Mouse (Mus musculus): Measurements from ENCODE around the gene Ect2. TPM values are rescaled to one million over a fixed set of nuclear protein-coding genes. Genes with fewer than 3 reads are reported as not detected.

Ect2 gene
- polyA plus RNA-seq, 1 experiment from 2014 or later: 52.3 TPM

DNA sequence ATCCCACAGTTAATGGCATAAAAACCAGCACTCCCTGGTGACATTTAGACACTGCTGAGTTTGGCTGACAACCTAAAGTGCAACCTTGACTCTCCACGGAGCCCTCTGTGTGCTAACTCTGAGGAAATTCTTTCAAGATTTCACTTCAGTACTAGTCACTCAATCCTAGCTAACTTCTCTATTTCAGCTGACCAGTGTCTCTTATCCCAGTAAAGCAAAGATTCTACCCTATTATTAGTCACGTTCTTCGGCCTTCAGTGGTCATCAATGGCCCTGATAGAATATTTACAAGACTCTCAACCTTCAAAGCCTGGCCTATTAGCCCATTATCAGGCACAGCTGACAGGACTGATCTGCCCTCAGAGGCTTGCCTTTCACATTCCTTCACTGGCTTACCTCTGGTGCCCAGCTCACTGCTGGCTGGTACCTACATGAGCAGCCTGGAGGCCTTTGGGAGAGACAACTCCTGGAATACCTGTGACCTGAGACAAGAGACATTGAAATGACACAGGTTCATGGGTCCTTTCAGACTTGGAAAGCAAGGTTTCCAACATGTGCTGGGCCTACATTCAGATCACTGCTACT, 11.9 kb upstream of the Ect2 start:
- no peak for ATAC-seq (replicated peaks; ENCODE audit: low FRiP score)
- no peaks in the 10 kb centered on the region for H3K36me3 ChIP-seq (ENCODE audit: control insufficient read depth, insufficient read depth, low read length)
- 67% methylated on average over 3 of the region's 3 CpGs for WGBS
- no peak overlapping the region for H3K9ac ChIP-seq (ENCODE audit: low read depth, low read length)
- DNase-seq (ENCODE audit: low spot score): no peak
- H3K4me3 ChIP-seq (ENCODE audit: low read depth, low read length): no peak overlapping the region
- H3K4me2 ChIP-seq: no peak overlapping the region
- no peak overlapping the region for H3K27ac ChIP-seq (ENCODE audit: low read depth, low read length)
- H3K9me3 ChIP-seq (ENCODE audit: control insufficient read depth, low read length): no peaks in the 10 kb centered on the region
- H3K27me3 ChIP-seq (replicated peaks; ENCODE audit: control insufficient read depth, insufficient read depth, low read length): no peaks in the 10 kb centered on the region; the same call in 1 of the 2 replicates
- no peaks in the 10 kb centered on the region for H3K4me1 ChIP-seq (replicated peaks; ENCODE audit: control insufficient read depth, insufficient read depth, low read length)

DNA sequence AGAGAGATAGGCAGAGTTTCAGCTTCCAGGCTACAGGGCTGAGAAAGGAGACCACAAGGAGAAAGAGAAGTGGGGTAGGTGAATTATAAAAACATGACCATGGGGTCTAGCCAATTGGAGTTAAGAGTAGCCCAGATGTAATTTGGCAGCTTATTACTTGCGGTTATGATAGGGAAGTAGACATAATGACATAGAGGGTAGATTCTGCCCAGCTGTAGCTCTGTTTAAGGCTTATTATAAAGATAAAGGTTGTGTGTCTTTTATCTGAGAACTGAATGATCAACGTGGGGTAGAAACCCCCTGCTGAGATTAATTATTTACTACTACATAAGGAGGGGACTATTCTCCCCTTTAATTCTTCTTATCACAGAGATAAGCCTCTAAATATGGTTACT, 8.7 kb upstream of the Ect2 start:
- no peak overlapping the region for H3K9ac ChIP-seq (ENCODE audit: low read depth, low read length)
- H3K4me2 ChIP-seq: no peak overlapping the region
- H3K9me3 ChIP-seq (ENCODE audit: control insufficient read depth, low read length): no peaks in the 10 kb centered on the region
- no peaks in the 10 kb centered on the region; the same call in 1 of the 2 replicates for H3K27me3 ChIP-seq (replicated peaks; ENCODE audit: control insufficient read depth, insufficient read depth, low read length)
- WGBS: 61% methylated on average over 2 of the region's 2 CpGs
- no peaks in the 10 kb centered on the region for H3K36me3 ChIP-seq (ENCODE audit: control insufficient read depth, insufficient read depth, low read length)
- no peak overlapping the region for H3K4me3 ChIP-seq (ENCODE audit: low read depth, low read length)
- no peaks in the 10 kb centered on the region for H3K4me1 ChIP-seq (replicated peaks; ENCODE audit: control insufficient read depth, insufficient read depth, low read length)
- ATAC-seq (replicated peaks; ENCODE audit: low FRiP score) (no peak), DNase-seq (ENCODE audit: low spot score) (no peak)
- no peak overlapping the region for H3K27ac ChIP-seq (ENCODE audit: low read depth, low read length)

DNA sequence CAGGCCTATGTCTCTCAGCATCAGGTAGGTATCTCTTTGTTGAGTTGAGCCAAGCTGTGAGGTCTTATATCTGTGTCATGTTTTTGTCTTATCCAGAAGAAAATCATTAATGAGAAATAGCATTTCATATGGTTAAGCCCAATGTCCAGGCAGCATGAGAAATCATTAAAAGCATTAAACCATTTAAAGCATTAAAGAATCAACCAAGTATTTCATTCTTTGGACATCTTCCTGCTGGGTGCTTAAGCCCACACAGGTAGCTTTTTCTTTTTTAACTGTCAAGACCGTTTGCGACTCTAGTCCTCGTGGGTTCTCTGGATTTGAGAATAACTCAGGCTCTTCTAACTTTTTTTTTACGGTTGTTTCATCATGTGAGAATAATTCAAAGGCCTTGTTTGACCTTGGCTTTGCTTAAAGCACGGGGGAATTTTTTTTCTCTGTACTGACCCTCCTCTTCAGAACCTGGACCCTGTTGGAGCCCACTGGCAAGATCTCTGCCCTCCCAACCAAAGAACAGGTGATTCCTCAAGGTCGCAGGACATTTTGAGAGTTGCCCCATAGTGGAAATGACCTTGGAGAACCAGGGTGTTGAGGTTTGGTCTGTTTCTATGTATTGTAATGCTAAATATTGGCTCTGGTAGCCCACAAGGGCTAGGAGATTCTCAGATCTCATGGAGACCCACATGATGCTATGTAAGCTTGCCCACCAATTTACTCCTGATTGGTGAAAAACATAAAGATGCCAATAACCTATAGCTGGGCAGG, 8.1 kb upstream of the Ect2 start:
- H3K9ac ChIP-seq (ENCODE audit: low read depth, low read length): no peak overlapping the region
- H3K36me3 ChIP-seq (ENCODE audit: control insufficient read depth, insufficient read depth, low read length): no peaks in the 10 kb centered on the region
- no peaks in the 10 kb centered on the region for H3K4me1 ChIP-seq (replicated peaks; ENCODE audit: control insufficient read depth, insufficient read depth, low read length)
- H3K27ac ChIP-seq (ENCODE audit: low read depth, low read length): no peak overlapping the region
- H3K4me2 ChIP-seq: no peak overlapping the region
- no peak overlapping the region for H3K4me3 ChIP-seq (ENCODE audit: low read depth, low read length)
- no peak for ATAC-seq (replicated peaks; ENCODE audit: low FRiP score)
- H3K9me3 ChIP-seq (ENCODE audit: control insufficient read depth, low read length): no peaks in the 10 kb centered on the region
- no peak for DNase-seq (ENCODE audit: low spot score)
- no peaks in the 10 kb centered on the region; the same call in 1 of the 2 replicates for H3K27me3 ChIP-seq (replicated peaks; ENCODE audit: control insufficient read depth, insufficient read depth, low read length)
- 84% methylated on average over 6 of the region's 6 CpGs for WGBS

DNA sequence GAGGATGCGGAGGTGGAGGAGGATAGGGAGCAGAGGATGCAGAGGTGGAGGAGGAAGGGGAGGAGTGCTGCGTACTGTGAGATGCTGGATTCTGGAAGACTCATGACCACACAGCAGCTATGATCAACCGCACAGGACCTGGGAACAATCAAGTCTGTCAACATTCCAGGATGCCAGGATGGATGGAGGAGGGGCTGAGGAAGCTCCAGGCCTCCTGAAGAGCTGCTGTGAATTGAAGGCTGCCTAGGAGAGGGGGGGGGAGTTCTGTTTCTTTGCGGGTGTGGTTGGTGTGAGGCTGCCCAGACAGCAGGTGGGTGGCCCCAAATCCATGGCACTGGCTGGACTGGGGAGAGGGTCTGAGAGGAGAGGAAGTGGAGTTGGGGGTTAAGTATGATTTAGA, 5.2 kb upstream of the Ect2 start:
- Histone ChIP-seq H3K4me2 (no peak overlapping the region), H3K4me3 (ENCODE audit: low read depth, low read length) (no peak overlapping the region), H3K36me3 (ENCODE audit: control insufficient read depth, insufficient read depth, low read length) (no peaks in the 10 kb centered on the region), H3K4me1 (replicated peaks; ENCODE audit: control insufficient read depth, insufficient read depth, low read length) (peaks cover 7% of the 10 kb centered on the region; the same call in 1 of the 2 replicates), H3K9me3 (ENCODE audit: control insufficient read depth, low read length) (no peaks in the 10 kb centered on the region), H3K9ac (ENCODE audit: low read depth, low read length) (no peak overlapping the region), H3K27me3 (replicated peaks; ENCODE audit: control insufficient read depth, insufficient read depth, low read length) (no peaks in the 10 kb centered on the region; the same call in 1 of the 2 replicates), H3K27ac (ENCODE audit: low read depth, low read length) (no peak overlapping the region)
- no peak for DNase-seq (ENCODE audit: low spot score)
- no peak for ATAC-seq (replicated peaks; ENCODE audit: low FRiP score)
- 69% methylated on average over 4 of the region's 4 CpGs for WGBS

DNA sequence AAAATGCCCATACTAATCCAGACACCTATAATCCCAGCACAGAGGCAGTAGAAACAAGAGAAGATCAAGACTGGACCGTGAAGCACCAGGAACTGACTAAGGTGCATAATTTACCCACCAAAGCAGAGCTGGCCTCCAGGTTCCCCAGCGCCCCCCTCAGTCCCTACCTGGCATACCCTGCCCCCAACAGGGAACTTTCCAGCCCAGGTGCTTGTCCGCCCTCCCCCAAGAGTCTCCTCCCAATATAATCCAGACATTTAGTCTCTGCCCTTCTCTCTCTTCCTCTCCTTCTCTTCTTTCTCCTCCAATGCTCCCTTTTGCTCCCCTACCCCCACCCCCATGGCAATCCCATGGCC, 2.9 kb upstream of the Ect2 start:
- Histone ChIP-seq H3K36me3 (ENCODE audit: control insufficient read depth, insufficient read depth, low read length) (no peaks in the 10 kb centered on the region), H3K27me3 (replicated peaks; ENCODE audit: control insufficient read depth, insufficient read depth, low read length) (no peaks in the 10 kb centered on the region), H3K4me2 (no peak overlapping the region), H3K4me1 (replicated peaks; ENCODE audit: control insufficient read depth, insufficient read depth, low read length) (peaks cover 18% of the 10 kb centered on the region), H3K4me3 (ENCODE audit: low read depth, low read length) (no peak overlapping the region), H3K27ac (ENCODE audit: low read depth, low read length) (no peak overlapping the region), H3K9ac (ENCODE audit: low read depth, low read length) (no peak overlapping the region), H3K9me3 (ENCODE audit: control insufficient read depth, low read length) (no peaks in the 10 kb centered on the region)
- WGBS: 56% methylated on average over 3 of the region's 3 CpGs
- DNase-seq (ENCODE audit: low spot score): no peak
- no peak for ATAC-seq (replicated peaks; ENCODE audit: low FRiP score)

DNA sequence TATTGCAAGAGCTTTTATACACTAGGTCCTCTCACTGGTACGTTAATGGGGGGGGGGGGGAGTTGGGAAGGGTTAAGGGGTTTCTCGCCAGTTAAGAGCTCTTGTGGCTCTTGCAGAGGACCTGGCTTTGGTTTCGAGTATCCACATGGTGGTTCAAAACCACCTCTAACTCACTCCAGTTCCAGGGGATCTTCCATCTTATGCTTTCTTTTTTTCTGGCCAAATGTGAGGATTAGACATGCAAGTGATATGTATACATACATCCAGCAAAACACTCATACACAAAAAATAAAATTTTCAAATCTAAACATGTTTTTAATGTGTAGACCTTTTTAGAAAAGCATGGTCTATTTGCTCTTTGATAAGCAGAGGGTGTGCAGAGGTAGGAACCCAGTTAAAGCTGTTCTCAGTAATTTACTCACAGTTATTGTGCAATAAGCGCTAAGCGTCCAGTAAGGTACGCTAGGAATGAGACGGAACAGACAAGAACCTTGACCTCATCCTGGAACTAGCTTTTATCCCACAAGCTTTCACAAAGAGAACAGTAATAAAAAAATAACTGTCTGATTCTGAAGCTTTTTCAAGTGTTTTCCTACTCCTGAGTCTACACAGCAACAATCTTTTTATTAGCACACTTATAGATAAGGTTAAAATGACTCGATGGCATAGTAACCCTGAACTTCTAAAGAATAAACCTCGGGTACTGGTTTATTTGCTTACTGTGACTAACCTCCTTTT, 2.3 kb upstream of the Ect2 start:
- H3K9ac ChIP-seq (ENCODE audit: low read depth, low read length): no peak overlapping the region
- H3K27ac ChIP-seq (ENCODE audit: low read depth, low read length): no peak overlapping the region
- no peak overlapping the region for H3K4me3 ChIP-seq (ENCODE audit: low read depth, low read length)
- no peaks in the 10 kb centered on the region for H3K9me3 ChIP-seq (ENCODE audit: control insufficient read depth, low read length)
- H3K36me3 ChIP-seq (ENCODE audit: control insufficient read depth, insufficient read depth, low read length): no peaks in the 10 kb centered on the region
- peaks cover 19% of the 10 kb centered on the region for H3K4me1 ChIP-seq (replicated peaks; ENCODE audit: control insufficient read depth, insufficient read depth, low read length)
- H3K27me3 ChIP-seq (replicated peaks; ENCODE audit: control insufficient read depth, insufficient read depth, low read length): no peaks in the 10 kb centered on the region
- H3K4me2 ChIP-seq: no peak overlapping the region
- DNase-seq (ENCODE audit: low spot score): no peak
- WGBS: 64% methylated on average over 9 of the region's 9 CpGs
- no peak for ATAC-seq (replicated peaks; ENCODE audit: low FRiP score)

DNA sequence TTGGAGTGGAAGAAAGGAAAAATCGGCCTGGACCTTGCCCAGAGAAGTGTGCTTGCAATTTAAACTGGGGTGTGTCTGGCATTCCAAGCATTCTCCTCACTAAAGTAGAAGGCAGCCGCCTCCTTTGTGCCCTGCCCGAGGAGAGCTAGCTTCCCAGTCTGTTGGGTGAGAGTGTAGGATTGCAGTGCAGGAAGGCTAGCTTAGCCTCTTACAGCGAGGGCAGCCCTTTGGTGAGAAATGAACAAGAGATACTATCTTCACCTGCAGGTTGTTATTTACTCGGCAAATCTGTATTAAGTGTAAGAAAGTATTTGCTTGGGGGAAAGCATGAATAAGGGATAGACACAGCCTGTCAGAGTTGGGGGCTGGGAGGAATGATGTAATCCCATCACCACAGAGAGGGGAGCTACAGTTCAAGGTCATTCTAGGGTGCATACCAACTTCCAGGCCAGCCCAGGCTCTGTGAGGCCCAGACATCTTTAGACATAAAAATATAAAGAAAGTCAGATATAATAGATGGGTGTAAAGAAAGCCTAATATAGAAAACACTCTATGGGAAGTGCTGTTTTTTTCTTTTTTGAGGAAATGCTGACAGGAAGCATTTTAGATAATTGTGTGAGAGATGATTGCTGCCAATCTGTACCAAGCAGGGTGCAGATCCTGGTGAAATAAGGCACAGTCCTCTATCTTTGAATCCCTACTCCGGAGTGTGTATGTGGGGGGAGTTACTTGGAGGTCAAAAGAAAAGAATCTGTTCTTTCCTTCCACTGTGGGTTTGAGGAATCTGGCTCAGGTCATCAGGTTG, 1.6 kb upstream of the Ect2 start:
- Histone ChIP-seq H3K4me2 (no peak overlapping the region), H3K27ac (ENCODE audit: low read depth, low read length) (peak overlapping the region; percentile 40), H3K9me3 (ENCODE audit: control insufficient read depth, low read length) (no peaks in the 10 kb centered on the region), H3K36me3 (ENCODE audit: control insufficient read depth, insufficient read depth, low read length) (peaks cover 1% of the 10 kb centered on the region; the same call in 1 of the 2 replicates), H3K4me3 (ENCODE audit: low read depth, low read length) (no peak overlapping the region), H3K27me3 (replicated peaks; ENCODE audit: control insufficient read depth, insufficient read depth, low read length) (no peaks in the 10 kb centered on the region), H3K9ac (ENCODE audit: low read depth, low read length) (no peak overlapping the region), H3K4me1 (replicated peaks; ENCODE audit: control insufficient read depth, insufficient read depth, low read length) (peaks cover 19% of the 10 kb centered on the region)
- ATAC-seq (replicated peaks; ENCODE audit: low FRiP score) (no peak), DNase-seq (ENCODE audit: low spot score) (no peak)
- WGBS: 37% methylated on average over 6 of the region's 6 CpGs

DNA sequence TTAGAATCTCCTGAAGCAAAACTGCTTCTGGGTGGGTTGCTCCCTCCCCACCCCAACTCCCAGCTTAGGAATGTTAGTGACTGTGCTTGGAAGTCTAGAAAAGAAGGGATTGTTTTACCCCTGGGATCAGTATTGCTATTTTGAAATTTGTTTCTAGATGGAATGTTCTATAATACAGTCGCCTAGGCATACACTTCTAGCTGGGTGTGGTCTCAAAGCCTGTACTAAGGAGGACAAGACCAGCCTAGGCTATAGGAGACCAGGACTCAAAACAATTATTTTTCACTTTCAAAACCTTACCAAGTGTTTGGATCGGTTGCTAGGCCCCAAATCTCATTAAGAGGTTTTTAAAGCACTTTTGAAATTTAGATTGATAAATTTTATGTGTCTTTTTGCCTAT, 602 bp upstream of the Ect2 start:
- Histone ChIP-seq H3K27ac (ENCODE audit: low read depth, low read length) (peak overlapping the region; percentile 40), H3K9ac (ENCODE audit: low read depth, low read length) (peak overlapping the region; percentile 59), H3K4me3 (ENCODE audit: low read depth, low read length) (peak overlapping the region; percentile 84), H3K27me3 (replicated peaks; ENCODE audit: control insufficient read depth, insufficient read depth, low read length) (no peaks in the 10 kb centered on the region), H3K9me3 (ENCODE audit: control insufficient read depth, low read length) (no peaks in the 10 kb centered on the region), H3K4me2 (peak overlapping the region; percentile 63), H3K4me1 (replicated peaks; ENCODE audit: control insufficient read depth, insufficient read depth, low read length) (peaks cover 19% of the 10 kb centered on the region), H3K36me3 (ENCODE audit: control insufficient read depth, insufficient read depth, low read length) (peaks cover 8% of the 10 kb centered on the region; the same call in 1 of the 2 replicates)
- DNase-seq (ENCODE audit: low spot score) (no peak), ATAC-seq (replicated peaks; ENCODE audit: low FRiP score) (peak; percentile 32; the same call in 1 of the 2 replicates)
- WGBS: 64% methylated on average over 2 of the region's 2 CpGs

All from liver, embryonic 11.5 days (tissue).